Mouse (Mus musculus): ENCODE data around the gene Ankrd34a.

The Ankrd34a gene

DNA sequence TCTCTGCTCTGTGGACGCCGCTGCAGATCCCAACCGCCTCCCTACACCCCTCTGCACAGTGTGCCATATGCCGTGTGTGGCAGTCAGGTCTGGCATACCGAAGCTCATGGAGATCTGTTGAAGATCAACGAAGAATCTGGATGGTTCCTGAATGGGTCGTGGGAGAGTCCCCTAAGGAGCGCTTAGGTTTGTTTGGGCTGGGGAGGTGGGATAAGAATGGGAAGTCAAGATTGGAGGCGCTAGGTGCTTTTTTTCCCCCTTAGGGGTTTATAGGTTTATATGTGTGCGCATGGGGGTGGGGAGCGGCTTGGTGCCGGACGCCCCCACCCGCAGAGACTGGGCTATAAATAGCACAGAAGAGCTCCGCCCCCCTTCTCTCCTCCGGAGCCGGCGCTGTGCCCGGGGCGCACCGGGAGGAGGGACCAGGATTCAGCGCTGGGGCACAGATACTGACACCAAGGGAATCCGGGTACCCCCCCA, at the start of gene Ankrd34a:
Gene Ankrd34a, plus strand, starts transcription at position 409 of the 480 bp plus-strand sequence.
- no peak for DNase-seq (ENCODE audit: low read depth, low spot score)

DNA sequence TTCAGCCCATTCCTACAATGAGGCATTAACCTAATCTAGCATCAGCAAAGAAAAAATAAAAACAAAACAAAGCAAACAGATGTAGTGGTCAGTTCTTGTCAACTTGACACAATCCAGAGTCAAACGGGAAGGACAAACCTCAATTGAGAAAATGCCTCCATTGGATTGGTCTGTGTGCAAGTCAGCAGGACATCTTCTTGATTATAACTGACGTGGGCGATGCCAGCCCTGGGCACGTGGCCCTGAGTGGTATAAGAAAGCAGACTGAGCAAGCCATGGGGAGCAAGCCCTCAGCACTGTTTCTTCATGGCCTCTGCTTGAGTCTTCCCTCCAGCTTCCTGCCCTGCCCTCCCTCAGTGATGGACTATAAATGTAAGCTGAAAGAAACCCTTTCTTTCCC, 49.6 kb upstream of the Ankrd34a start:
- DNase-seq (ENCODE audit: low read depth, low spot score) = no peak

DNA sequence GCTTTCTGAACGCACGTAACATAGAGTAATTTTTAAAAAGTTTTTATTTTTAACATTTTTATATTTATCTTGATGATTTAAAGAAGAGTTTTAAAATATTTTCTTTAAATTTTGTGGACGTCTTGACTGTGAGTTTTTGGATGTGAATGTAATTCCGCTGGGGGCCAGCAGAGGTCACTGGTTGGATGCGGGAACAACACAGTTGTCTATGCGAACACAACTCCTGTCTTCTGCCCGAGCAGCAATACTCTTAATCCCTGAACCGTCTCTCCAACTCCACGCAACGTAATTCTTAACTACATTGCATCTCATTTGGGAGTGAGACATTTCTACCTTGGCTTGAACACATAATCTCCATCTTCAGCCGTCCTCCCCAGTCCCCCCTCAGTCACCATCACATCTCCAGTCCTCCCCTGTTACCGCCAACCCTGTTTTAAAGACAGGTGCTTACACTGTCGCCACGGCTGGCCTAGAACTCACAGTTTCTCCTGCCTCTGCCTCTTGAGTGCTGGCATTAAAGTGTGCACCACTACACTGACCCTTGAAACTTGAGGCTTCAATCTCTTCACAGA, 49.0 kb upstream of the Ankrd34a start:
- DNase-seq (ENCODE audit: low read depth, low spot score) = no peak

GRCm38 (mm10) chr3:96548824-96549223, 47.6 kb upstream of the Ankrd34a start:
- DNase-seq (ENCODE audit: low read depth, low spot score) = no peak

GRCm38 (mm10) chr3:96549346-96549745, 47.1 kb upstream of the Ankrd34a start:
- no peak for DNase-seq (ENCODE audit: low read depth, low spot score)

- DNase-seq (ENCODE audit: low read depth, low spot score) = no peak
These were observed 45.2 kb upstream of the Ankrd34a start for GRCm38 (mm10) chr3:96551203-96551602.

DNA sequence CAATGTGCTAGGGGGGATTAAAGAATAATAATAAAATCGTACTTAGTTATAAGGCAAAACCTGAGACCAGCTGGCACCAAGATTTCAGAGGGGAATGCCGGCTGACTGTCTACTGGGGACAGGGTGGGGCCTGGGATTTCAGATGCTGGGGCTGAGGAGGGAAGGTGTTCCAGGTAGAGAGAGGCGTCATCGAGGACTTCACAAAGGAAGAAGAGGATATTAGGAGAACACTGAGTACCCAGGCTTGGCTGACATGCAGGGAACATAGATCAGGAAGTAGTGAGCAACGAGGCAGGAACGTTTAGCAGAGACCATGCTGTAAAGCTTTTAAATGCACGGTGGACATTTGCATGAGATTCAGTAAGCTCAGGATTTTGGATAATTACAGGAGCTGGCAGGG, 44.5 kb upstream of the Ankrd34a start:
- no peak for DNase-seq (ENCODE audit: low read depth, low spot score)

GRCm38 (mm10) chr3:96553601-96554000, 42.8 kb upstream of the Ankrd34a start:
- no peak for DNase-seq (ENCODE audit: low read depth, low spot score)

DNA sequence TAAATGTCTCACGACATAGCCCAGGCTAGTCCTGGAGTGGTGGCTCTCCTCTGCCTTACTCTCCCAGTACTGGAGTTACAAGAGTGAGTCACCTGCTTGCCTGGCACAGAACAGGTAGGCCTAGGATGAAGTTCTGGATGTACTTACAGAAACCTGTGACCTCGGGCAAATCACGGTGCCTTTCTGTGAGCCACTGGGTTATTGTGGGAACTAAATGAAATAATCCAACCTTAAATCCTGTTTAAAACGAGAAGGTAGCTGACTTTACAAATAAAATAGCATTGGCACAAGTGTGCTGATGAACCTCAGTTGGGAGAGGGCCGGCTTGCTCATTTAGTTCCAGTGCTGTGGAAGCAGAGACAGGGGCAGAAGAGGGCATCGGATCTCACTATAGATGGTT, 42.2 kb upstream of the Ankrd34a start:
- DNase-seq (ENCODE audit: low read depth, low spot score) = no peak

- DNase-seq (ENCODE audit: low read depth, low spot score) = no peak
These were observed 41.3 kb upstream of the Ankrd34a start for GRCm38 (mm10) chr3:96555041-96555596.

GRCm38 (mm10) chr3:96555999-96556614, 40.3 kb upstream of the Ankrd34a start:
- DNase-seq (ENCODE audit: low read depth, low spot score) = no peak

DNA sequence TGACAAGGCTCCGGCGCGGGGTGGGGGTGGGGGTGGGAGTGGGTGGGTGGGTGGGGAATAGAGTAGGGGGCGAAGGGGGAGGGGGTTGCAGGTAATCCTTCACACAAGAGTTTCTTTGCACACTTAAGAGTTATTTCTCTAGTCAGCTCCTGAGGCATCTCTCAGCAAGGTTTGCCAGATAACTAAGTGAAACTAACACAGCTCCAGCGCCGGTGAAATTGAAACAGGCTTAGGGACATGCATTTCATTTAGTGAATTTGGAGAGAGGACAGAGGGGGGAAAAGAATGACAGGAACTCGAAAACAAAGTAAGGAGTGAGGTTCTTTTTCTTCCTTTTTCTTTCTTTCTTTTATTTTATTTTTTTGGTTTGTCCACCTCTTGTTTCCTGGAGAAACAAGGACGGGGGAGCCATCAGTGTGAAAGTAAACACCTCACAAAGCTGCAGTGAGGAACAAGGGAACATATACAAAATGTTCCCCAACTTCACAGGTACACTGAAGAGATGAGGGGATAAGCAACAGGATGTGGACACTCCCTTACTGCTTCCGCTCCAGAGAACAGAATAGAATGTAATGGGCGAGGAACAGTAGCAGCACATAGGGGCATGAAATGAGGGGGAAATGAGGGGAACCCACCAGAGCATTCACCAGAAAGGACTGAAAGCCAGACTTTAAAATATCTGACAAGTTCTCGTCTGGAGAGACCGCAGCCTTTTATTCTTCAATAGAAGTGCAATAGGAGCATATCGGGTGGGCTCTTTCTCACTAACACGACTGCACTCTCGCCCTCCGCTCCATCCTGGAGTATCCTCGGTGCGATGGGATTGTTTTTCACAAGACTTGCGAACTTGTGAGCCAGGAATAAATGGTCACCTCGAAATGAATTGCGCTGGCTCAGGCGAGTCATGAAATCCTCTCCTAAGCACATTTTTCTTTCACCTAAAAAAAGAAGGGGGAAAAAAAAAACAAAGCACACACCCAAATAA, 39.5 kb upstream of the Ankrd34a start:
- DNase-seq (ENCODE audit: low read depth, low spot score) = no peak

- DNase-seq (ENCODE audit: low read depth, low spot score) = peak; percentile 98
These were observed 38.7 kb upstream of the Ankrd34a start, which contains the start of gene Txnip for GRCm38 (mm10) chr3:96557694-96558093. TSS of gene Txnip (plus strand) at chr3:96557957.

DNA sequence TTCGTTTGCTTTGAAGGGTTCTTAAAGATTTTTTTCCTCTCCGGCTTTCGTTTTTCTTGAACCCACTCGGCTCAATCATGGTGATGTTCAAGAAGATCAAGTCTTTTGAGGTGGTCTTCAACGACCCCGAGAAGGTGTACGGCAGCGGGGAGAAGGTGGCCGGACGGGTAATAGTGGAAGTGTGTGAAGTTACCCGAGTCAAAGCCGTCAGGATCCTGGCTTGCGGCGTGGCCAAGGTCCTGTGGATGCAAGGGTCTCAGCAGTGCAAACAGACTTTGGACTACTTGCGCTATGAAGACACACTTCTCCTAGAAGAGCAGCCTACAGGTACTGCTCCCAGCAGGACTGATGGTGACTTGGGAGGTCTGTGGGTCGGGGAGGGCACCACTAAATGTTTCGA, 38.3 kb upstream of the Ankrd34a start:
- DNase-seq (ENCODE audit: low read depth, low spot score) = no peak

DNA sequence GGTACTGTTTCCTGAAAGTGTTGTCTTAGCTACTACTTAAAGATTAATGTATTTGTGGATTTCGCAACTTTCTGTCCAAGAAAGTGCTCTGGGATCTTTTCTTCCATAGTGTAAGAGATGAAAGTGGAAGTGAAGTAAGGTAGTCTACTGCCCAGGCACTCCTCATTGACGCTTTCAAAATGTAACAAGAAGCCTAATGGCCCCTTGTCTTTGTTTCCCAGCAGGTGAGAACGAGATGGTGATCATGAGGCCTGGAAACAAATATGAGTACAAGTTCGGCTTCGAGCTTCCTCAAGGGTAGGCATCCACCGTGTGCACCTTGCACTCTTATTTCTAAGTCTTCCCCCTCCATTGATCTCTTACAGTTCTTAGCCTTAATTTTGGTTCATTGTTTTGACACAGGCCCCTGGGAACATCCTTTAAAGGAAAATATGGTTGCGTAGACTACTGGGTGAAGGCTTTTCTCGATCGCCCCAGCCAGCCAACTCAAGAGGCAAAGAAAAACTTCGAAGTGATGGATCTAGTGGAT, 37.7 kb upstream of the Ankrd34a start:
- DNase-seq (ENCODE audit: low read depth, low spot score) = no peak

- DNase-seq (ENCODE audit: low read depth, low spot score) = no peak
These were observed 37.0 kb upstream of the Ankrd34a start for GRCm38 (mm10) chr3:96559398-96559910.

GRCm38 (mm10) chr3:96559911-96560850, 36.3 kb upstream of the Ankrd34a start:
- DNase-seq (ENCODE audit: low read depth, low spot score) = no peak

GRCm38 (mm10) chr3:96560881-96561668, 35.4 kb upstream of the Ankrd34a start:
- DNase-seq (ENCODE audit: low read depth, low spot score) = no peak

- no peak for DNase-seq (ENCODE audit: low read depth, low spot score)
These were observed 34.3 kb upstream of the Ankrd34a start for GRCm38 (mm10) chr3:96561946-96562681.
